ENCODE assay signal across 12 mouse cellular contexts in genomic region chr4:152202905-152203304, GRCm38 (mm10). TPM values are rescaled to one million over a fixed set of nuclear protein-coding genes. Genes with fewer than 3 reads are reported as not detected.
DNase-seq lines count a peak whose midpoint lies in the region; ATAC-seq lines count a peak whose summit lies in the region.
"Had no signal": no experiment of that assay in that cellular context is flagged by ENCODE, and none has a peak within 500 bp of the region (broad histone marks: within the 10 kb centered on the region; RNA-seq: fewer than 3 reads in every experiment).

No protein-coding gene starts in this region.

- 58% methylated on average over 3 of the region's 3 CpGs for WGBS in heart, embryonic 13.5 days

- 0 out of 2 replicates have a peak overlapping the region, but pooled peaks have one; percentile 28 for H3K9ac ChIP-seq in heart, embryonic 13.5 days
- H3K9ac ChIP-seq: embryonic facial prominence, embryonic 13.5 days had no signal

- no peak overlapping the region for H3K4me2 ChIP-seq in heart, embryonic 13.5 days
- H3K4me2 ChIP-seq: embryonic facial prominence, embryonic 13.5 days; liver, embryonic 11.5 days had no signal

- intact Hi-C loops in left cerebral cortex, postnatal 14 days (cut with DNase I) = no loop called here

- H3K4me1 ChIP-seq in heart, embryonic 13.5 days = peaks cover 64% of the 10 kb centered on the region

- H3K36me3 ChIP-seq in heart, embryonic 13.5 days = peaks cover 10% of the 10 kb centered on the region; the same call in 1 of the 2 replicates
- H3K36me3 ChIP-seq: embryonic facial prominence, embryonic 13.5 days; midbrain, embryonic 10.5 days had no signal

- no peak for DNase-seq in heart, adult 11 months
- peak; percentile 66 to 73 for DNase-seq in right cerebral cortex, adult 2 months (ENCODE audit: low spot score in 2 of 2)
- no peak for DNase-seq in right cerebral cortex, postnatal 14 days
- DNase-seq in left cerebral cortex, postnatal 14 days (ENCODE audit: low spot score in 2 of 2) = peak; percentile 61 to 79
- DNase-seq in thymus, postnatal 4 days = peak; percentile 44
- no peak for DNase-seq in lung, postnatal 4 days

- no peak overlapping the region for H3K4me3 ChIP-seq in heart, embryonic 13.5 days
- H3K4me3 ChIP-seq: embryonic facial prominence, embryonic 13.5 days; midbrain, embryonic 10.5 days had no signal

- peak overlapping the region; percentile 39; the same call in 1 of the 2 replicates for H3K27ac ChIP-seq in heart, embryonic 13.5 days (replicated peaks)
- H3K27ac ChIP-seq: embryonic facial prominence, embryonic 13.5 days; midbrain, embryonic 10.5 days had no signal

- no peaks in the 10 kb centered on the region for H3K27me3 ChIP-seq in heart, embryonic 13.5 days (replicated peaks)
- H3K27me3 ChIP-seq: embryonic facial prominence, embryonic 13.5 days had no signal

- no peaks in the 10 kb centered on the region for H3K9me3 ChIP-seq in heart, embryonic 13.5 days
- H3K9me3 ChIP-seq: embryonic facial prominence, embryonic 13.5 days; midbrain, embryonic 10.5 days had no signal

- ATAC-seq in heart, embryonic 13.5 days (ENCODE audit: extremely low read depth, insufficient number of reproducible peaks, low FRiP score, low TSS enrichment) = no peak

RNA-seq across cellular contexts. Expression of gene Acot7, which starts 25.0 kb away (rescaled TPM):
- polyA plus RNA-seq in heart, embryonic 13.5 days (2015; fragmentation: Nextera tagmentation; extraction: Ambion mirVana) = 73.9 and 84.7 TPM in 2 replicates
- total RNA-seq in left cerebral cortex, postnatal 14 days (2021) = 100 to 1,000 TPM; 377 to 378 TPM

RNA-seq across cellular contexts. Expression of gene Hes2, which starts 44.2 kb away (rescaled TPM):
- polyA plus RNA-seq in heart, embryonic 13.5 days (2015; fragmentation: Nextera tagmentation; extraction: Ambion mirVana) = not detected in 2 replicates
- not detected for total RNA-seq in left cerebral cortex, postnatal 14 days (2021)
- total RNA-seq: gastrocnemius, adult 8-10 months; neutrophil, adult 5-6 weeks had no signal
- polyA plus RNA-seq: embryonic facial prominence, embryonic 13.5 days; liver, embryonic 11.5 days had no signal

RNA-seq across cellular contexts. Expression of gene Espn, which starts 50.7 kb away (rescaled TPM):
- 0.87 and 1.1 TPM in 2 replicates for polyA plus RNA-seq in heart, embryonic 13.5 days (2015; fragmentation: Nextera tagmentation; extraction: Ambion mirVana)
- under 1 TPM; 0.24 to 0.44 TPM for total RNA-seq in left cerebral cortex, postnatal 14 days (2021)

Comparison
In these comparisons a context has a peak if more than half of its experiments do, and no peak if none do; other contexts are left out.
1. DNase-seq: peak in right cerebral cortex, adult 2 months (2 of 2), left cerebral cortex, postnatal 14 days (2 of 2) and thymus, postnatal 4 days (single experiment); none in heart, adult 11 months (single experiment), right cerebral cortex, postnatal 14 days (single experiment) and lung, postnatal 4 days (0 of 2).